Mouse (Mus musculus) heart, embryonic 11.5 days (tissue): Measurements from ENCODE around the gene Mdga2. TPM values are rescaled to one million over a fixed set of nuclear protein-coding genes. Genes with fewer than 3 reads are reported as not detected.

Experiments
- ATAC-seq: fragments of 200-750 bp; cut with Nextera tagmentation; replicated peaks from 2 replicates; pipeline ENCODE4 v1.8.0; 2017; ENCODE audit warnings: moderate library complexity; ENCODE audit not compliant: insufficient number of reproducible peaks, low FRiP score, low TSS enrichment
- H3K27ac ChIP-seq: fragments of 300-500 bp; sonication (generic); 2 replicates; pipeline ENCODE4 v1.5.1; 2014; ENCODE audit warnings: mild to moderate bottlenecking, low read depth, low read length
- H3K27me3 ChIP-seq: fragments of 300-500 bp; sonication (generic); 2 replicates; pipeline ENCODE4 v1.6.1; 2014; ENCODE audit warnings: mild to moderate bottlenecking, low read length, mixed read lengths; ENCODE audit not compliant: control insufficient read depth, insufficient read depth
- H3K36me3 ChIP-seq: fragments of 300-500 bp; sonication (generic); 2 replicates; pipeline ENCODE4 v1.6.1; 2014; ENCODE audit warnings: mild to moderate bottlenecking, low read length, moderate library complexity, mixed read lengths; ENCODE audit not compliant: control insufficient read depth, insufficient read depth
- H3K4me1 ChIP-seq: fragments of 300-500 bp; sonication (generic); 2 replicates; pipeline ENCODE4 v1.6.1; 2014; ENCODE audit warnings: low read length; ENCODE audit not compliant: control insufficient read depth, insufficient read depth
- H3K4me2 ChIP-seq: fragments of 300-500 bp; sonication (generic); 2 replicates; pipeline ENCODE4 v1.6.1; 2014; ENCODE audit warnings: mild to moderate bottlenecking, moderate library complexity
- H3K4me3 ChIP-seq: fragments of 300-500 bp; sonication (generic); 2 replicates; pipeline ENCODE4 v1.5.1; 2014; ENCODE audit warnings: low read depth, low read length
- H3K9ac ChIP-seq: fragments of 300-500 bp; sonication (generic); 2 replicates; pipeline ENCODE4 v1.6.1; 2014; ENCODE audit warnings: mild to moderate bottlenecking, low read depth, low read length, moderate library complexity
- H3K9me3 ChIP-seq: fragments of 300-500 bp; sonication (generic); replicated peaks from 2 replicates; pipeline ENCODE4 v1.6.1; 2016; ENCODE audit warnings: low read length; ENCODE audit not compliant: control insufficient read depth
- WGBS: fragments of 180-500 bp; shearing (Covaris S2); extraction: QIAGEN DNeasy Blood & Tissue Kit; methylation state at CpG from one replicate; pipeline ENCODE4 v1.1.7; 2014; ENCODE audit not compliant: insufficient replicate concordance; 5-methylcytosine and 5-hydroxymethylcytosine counted together
- polyA plus RNA-seq: library from polyadenylated mRNA; unstranded; fragments of >200 nt; fragmentation: Nextera tagmentation; extraction: Ambion mirVana; gene quantifications from 2 replicates; pipeline ENCODE4 v1.2.1, GENCODE M21; 2014

Mdga2 gene
- polyA plus RNA-seq, 1 experiment from 2014 or later = 0.37 TPM

DNA sequence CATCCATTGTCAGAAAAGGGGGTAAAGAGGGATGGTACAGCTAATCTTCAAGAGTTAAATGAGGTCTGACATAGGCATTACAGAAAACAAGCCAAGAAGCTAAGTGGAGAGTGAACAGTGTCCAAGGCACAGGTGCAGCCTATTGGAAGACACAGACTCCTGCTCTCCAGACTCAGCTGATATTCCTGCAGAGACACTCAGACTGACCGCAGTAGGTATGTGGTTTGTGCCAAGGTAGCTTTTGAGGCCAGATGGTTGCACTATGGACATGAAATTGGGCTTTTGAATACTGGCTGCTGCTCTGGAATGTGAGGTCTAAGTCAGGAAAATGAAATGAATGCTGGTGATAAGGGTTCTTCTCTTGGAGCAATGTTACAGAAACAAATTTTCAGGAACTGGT, 44.2 kb downstream of the Mdga2 start:
- WGBS = 88% methylated on average over 1 of the region's 1 CpGs
- ATAC-seq = no peak

DNA sequence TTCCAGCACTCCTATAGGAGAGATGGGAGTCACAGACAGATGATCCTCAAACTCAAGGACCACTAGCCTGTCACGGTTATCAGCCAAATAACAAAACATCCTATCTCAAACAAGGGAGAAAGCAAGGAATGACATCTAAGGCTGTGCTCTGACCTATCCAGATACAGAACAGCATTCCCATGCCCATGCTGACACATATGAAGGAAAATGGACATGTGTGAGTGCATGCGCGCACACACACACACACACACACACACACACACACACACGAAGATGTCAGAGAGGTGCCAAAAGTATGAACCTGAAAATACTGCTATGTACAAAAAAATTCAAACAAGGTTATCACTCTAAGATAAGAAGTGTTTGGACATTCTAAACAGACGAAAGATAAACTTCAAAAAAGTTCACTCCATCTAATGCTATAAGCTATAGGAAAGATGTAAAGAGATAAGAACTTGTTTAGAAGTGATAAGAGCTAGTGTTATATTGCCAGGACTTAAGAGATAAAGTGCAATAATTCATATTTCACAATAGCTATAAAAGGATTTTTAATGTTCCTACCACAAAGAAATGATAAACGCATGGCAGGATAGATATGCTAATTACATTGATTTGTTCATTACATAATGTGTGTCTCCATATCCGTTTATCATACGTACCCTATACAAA, 65.6 kb downstream of the Mdga2 start:
- ATAC-seq = no peak
- Histone ChIP-seq H3K9me3 (no peaks in the 10 kb centered on the region), H3K36me3 (no peaks in the 10 kb centered on the region), H3K4me1 (no peaks in the 10 kb centered on the region), H3K27me3 (no peaks in the 10 kb centered on the region), H3K9ac (no peak overlapping the region), H3K27ac (no peak overlapping the region), H3K4me3 (no peak overlapping the region), H3K4me2 (no peak overlapping the region)
- WGBS = 82% methylated on average over 8 of the region's 8 CpGs

More for the DNA sequence above, 44.2 kb downstream of the Mdga2 start:
- Histone ChIP-seq H3K27ac (no peak overlapping the region), H3K4me2 (no peak overlapping the region), H3K9me3 (no peaks in the 10 kb centered on the region), H3K36me3 (no peaks in the 10 kb centered on the region), H3K9ac (no peak overlapping the region), H3K27me3 (no peaks in the 10 kb centered on the region), H3K4me1 (no peaks in the 10 kb centered on the region), H3K4me3 (no peak overlapping the region)

GRCm38 (mm10) chr12:67153077-67153476, 69.3 kb downstream of the Mdga2 start:
- Histone ChIP-seq H3K9me3 (no peaks in the 10 kb centered on the region), H3K4me2 (no peak overlapping the region), H3K27me3 (no peaks in the 10 kb centered on the region), H3K36me3 (no peaks in the 10 kb centered on the region), H3K9ac (no peak overlapping the region), H3K4me3 (no peak overlapping the region), H3K27ac (no peak overlapping the region), H3K4me1 (no peaks in the 10 kb centered on the region)
- ATAC-seq = no peak
- 50% methylated on average over 3 of the region's 3 CpGs for WGBS

GRCm38 (mm10) chr12:67141605-67142004, 80.7 kb downstream of the Mdga2 start:
- H3K27ac ChIP-seq = no peak overlapping the region
- no peak overlapping the region for H3K4me2 ChIP-seq
- no peak overlapping the region for H3K9ac ChIP-seq
- no peaks in the 10 kb centered on the region for H3K4me1 ChIP-seq
- no peaks in the 10 kb centered on the region for H3K27me3 ChIP-seq
- no peak for ATAC-seq
- no peaks in the 10 kb centered on the region for H3K9me3 ChIP-seq
- 77% methylated on average over 3 of the region's 3 CpGs for whole genome bisulfite sequencing
- no peak overlapping the region for H3K4me3 ChIP-seq
- no peaks in the 10 kb centered on the region for H3K36me3 ChIP-seq

DNA sequence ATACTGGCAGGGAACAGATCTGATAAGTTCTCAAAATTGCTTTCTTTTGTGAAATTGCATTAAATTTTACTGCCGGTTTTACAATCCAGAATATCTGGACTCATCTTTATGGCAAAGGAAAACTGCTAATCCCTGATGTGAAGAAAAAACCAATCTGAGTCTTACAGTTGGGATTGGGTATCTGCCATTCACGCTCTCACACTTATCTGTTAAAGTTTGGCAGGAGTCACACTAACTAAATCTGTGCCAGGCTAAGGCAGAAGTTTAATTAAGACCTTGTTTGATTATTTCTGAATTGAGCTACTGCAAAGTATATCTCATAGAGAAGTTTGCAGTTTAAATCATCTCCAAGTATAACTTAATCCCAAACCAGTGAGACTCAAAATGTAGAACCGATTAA, 82.2 kb downstream of the Mdga2 start:
- H3K4me2 ChIP-seq = no peak overlapping the region
- ATAC-seq = no peak
- H3K36me3 ChIP-seq = no peaks in the 10 kb centered on the region
- no peaks in the 10 kb centered on the region for H3K27me3 ChIP-seq
- H3K27ac ChIP-seq = no peak overlapping the region
- no peak overlapping the region for H3K4me3 ChIP-seq
- no peaks in the 10 kb centered on the region for H3K9me3 ChIP-seq
- no peaks in the 10 kb centered on the region for H3K4me1 ChIP-seq
- H3K9ac ChIP-seq = no peak overlapping the region
- WGBS = 75% methylated on average over 3 of the region's 3 CpGs

DNA sequence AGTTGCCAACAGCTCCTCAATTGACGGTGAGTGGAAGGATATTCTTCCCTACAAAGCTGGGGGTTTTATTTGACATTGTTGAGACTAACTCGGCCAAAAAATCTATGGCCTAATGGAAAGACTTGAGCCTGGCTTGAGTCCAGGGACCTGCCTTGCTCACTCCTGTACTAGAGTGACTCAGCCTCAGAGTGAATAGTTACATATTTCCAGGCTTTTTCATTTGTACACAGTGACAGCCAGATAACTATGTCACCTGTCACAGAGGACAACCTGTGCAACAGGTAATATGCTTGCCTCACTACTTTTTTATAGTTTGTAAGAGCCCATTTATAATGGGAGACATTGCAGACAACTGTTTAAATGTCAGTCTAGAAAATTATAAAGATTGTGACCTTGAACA, 94.9 kb downstream of the Mdga2 start:
- Histone ChIP-seq H3K4me1 (no peaks in the 10 kb centered on the region), H3K9me3 (no peaks in the 10 kb centered on the region), H3K36me3 (no peaks in the 10 kb centered on the region), H3K27ac (no peak overlapping the region), H3K27me3 (no peaks in the 10 kb centered on the region), H3K4me3 (no peak overlapping the region), H3K9ac (no peak overlapping the region), H3K4me2 (no peak overlapping the region)
- 70% methylated on average over 2 of the region's 2 CpGs for WGBS
- no peak for ATAC-seq

GRCm38 (mm10) chr12:67123874-67124273, 98.5 kb downstream of the Mdga2 start:
- Histone ChIP-seq H3K9ac (no peak overlapping the region), H3K4me3 (no peak overlapping the region), H3K4me1 (no peaks in the 10 kb centered on the region), H3K4me2 (no peak overlapping the region), H3K36me3 (no peaks in the 10 kb centered on the region), H3K9me3 (no peaks in the 10 kb centered on the region), H3K27ac (no peak overlapping the region), H3K27me3 (no peaks in the 10 kb centered on the region)
- no peak for ATAC-seq
- WGBS = 55% methylated on average over 3 of the region's 3 CpGs

DNA sequence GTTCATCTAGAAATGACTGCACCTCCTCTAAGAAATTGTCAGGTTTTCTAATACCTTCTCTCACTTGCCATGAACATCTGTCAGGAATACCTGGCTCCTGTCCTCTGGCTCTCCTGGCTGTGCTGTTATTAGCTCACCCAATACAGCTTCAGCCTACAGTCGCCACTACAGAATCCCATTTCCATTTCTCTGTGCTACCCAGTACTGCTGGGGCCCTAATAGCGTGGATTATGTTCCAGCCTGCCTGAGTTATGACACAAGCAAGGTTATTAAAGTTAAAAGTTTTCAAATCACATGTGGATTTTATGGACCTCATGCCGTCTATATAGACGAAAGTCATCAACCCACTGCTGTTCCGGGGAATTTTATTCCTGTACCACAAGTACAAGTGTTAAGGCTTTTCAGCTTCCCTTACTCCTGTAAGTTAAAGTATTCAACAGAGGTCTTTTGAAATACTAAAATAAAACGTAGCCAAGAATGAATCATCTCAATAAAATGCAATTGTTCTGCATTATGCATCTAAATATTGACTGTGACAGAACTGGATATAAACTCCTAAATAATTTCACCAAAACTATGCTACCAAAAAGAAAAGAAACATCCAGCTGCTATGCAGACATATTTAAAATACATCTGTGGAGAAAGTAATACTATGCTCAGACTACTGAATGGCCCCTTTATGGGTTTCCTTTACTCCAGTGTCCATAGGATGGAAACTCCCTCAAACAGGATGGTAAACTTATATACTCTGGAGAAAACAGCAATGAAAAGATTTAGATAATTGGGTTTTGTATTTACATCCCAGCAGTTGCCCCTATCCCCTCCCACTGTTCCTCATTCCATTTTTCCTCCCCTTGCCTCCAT, 103.5 kb downstream of the Mdga2 start:
- H3K4me3 ChIP-seq = no peak overlapping the region
- no peaks in the 10 kb centered on the region for H3K27me3 ChIP-seq
- 81% methylated on average over 6 of the region's 6 CpGs for WGBS
- H3K27ac ChIP-seq = no peak overlapping the region
- no peak for ATAC-seq
- no peaks in the 10 kb centered on the region for H3K9me3 ChIP-seq
- no peaks in the 10 kb centered on the region for H3K36me3 ChIP-seq
- H3K4me2 ChIP-seq = no peak overlapping the region
- H3K4me1 ChIP-seq = no peaks in the 10 kb centered on the region
- H3K9ac ChIP-seq = no peak overlapping the region
